Mouse (Mus musculus) embryonic facial prominence, embryonic 15.5 days (tissue): ENCODE results near the gene Hif3a. TPM values are rescaled to one million over a fixed set of nuclear protein-coding genes. Genes with fewer than 3 reads are reported as not detected.
"Not testable (repeated sequence)": the region's sequence is repeated elsewhere in the genome, so short reads cannot be mapped to it uniquely, and the experiment has no call there.

Experiments
- ATAC-seq: fragments of 200-750 bp; cut with Nextera tagmentation; 2 replicates; pipeline ENCODE4 v1.8.0; 2017; ENCODE audit warnings: low read depth, moderate TSS enrichment; ENCODE audit not compliant: insufficient number of reproducible peaks, low FRiP score, low TSS enrichment
- H3K27ac ChIP-seq: fragments of 300-500 bp; sonication (generic); replicated peaks from 2 replicates; pipeline ENCODE4 v1.5.1; 2015; ENCODE audit warnings: mild to moderate bottlenecking, inconsistent platforms
- H3K27me3 ChIP-seq: fragments of 300-500 bp; sonication (generic); 2 replicates; pipeline ENCODE4 v1.6.1; 2015; ENCODE audit warnings: inconsistent platforms
- H3K36me3 ChIP-seq: fragments of 300-500 bp; sonication (generic); 2 replicates; pipeline ENCODE4 v1.6.1; 2015; ENCODE audit warnings: mild to moderate bottlenecking, inconsistent platforms
- H3K4me1 ChIP-seq: fragments of 300-500 bp; sonication (generic); 2 replicates; pipeline ENCODE4 v1.6.1; 2015; ENCODE audit warnings: inconsistent platforms
- H3K4me2 ChIP-seq: fragments of 300-500 bp; sonication (generic); replicated peaks from 2 replicates; pipeline ENCODE4 v1.6.1; 2015; ENCODE audit warnings: mild to moderate bottlenecking, inconsistent platforms
- H3K4me3 ChIP-seq: fragments of 300-500 bp; sonication (generic); replicated peaks from 2 replicates; pipeline ENCODE4 v1.5.1; 2015; ENCODE audit warnings: mild to moderate bottlenecking, inconsistent platforms
- H3K9ac ChIP-seq: fragments of 300-500 bp; sonication (generic); 2 replicates; pipeline ENCODE4 v1.6.1; 2015; ENCODE audit warnings: inconsistent platforms
- H3K9me3 ChIP-seq: fragments of 300-500 bp; sonication (generic); replicated peaks from 2 replicates; pipeline ENCODE4 v1.6.1; 2016; ENCODE audit warnings: inconsistent platforms
- WGBS: fragments of 180-500 bp; shearing (Covaris S2); methylation state at CpG from one replicate; pipeline ENCODE4 v1.1.7; 2015; 5-methylcytosine and 5-hydroxymethylcytosine counted together
- polyA plus RNA-seq: library from polyadenylated mRNA; unstranded; fragments of >200 nt; fragmentation: Nextera tagmentation; extraction: Ambion mirVana; gene quantifications from 2 replicates; pipeline ENCODE4 v1.2.1, GENCODE M21; 2015

Gene Hif3a
- polyA plus RNA-seq, result 27.9 and 31.2 TPM in 2 replicates

GRCm38 (mm10) chr7:17062389-17062788 lies at the start of gene Hif3a:
Gene Hif3a (minus strand): TSS chr7:17062427.
- H3K36me3 ChIP-seq, result no peaks in the 10 kb centered on the region
- under 1% methylated on average over 15 of the region's 15 CpGs for WGBS
- peak within 1 kb of the TSS; percentile 69 for H3K4me2 ChIP-seq
- no peaks in the 10 kb centered on the region for H3K27me3 ChIP-seq
- no peaks in the 10 kb centered on the region for H3K9me3 ChIP-seq
- H3K27ac ChIP-seq, result peak within 1 kb of the TSS; percentile 97
- peaks cover 50% of the 10 kb centered on the region for H3K4me1 ChIP-seq
- H3K4me3 ChIP-seq, result peak within 1 kb of the TSS; percentile 66
- H3K9ac ChIP-seq, result peak within 1 kb of the TSS; percentile 45
- peak; percentile 84 for ATAC-seq

- H3K9me3 ChIP-seq, H3K36me3 ChIP-seq, H3K27me3 ChIP-seq, H3K9ac ChIP-seq, H3K4me1 ChIP-seq, H3K27ac ChIP-seq, H3K4me3 ChIP-seq, H3K4me2 ChIP-seq, ATAC-seq: not testable (repeated sequence)
- WGBS, result 89% methylated on average over 13 of the region's 13 CpGs
Measured at GRCm38 (mm10) chr7:17101631-17102030, 39.4 kb upstream of the Hif3a start.

DNA sequence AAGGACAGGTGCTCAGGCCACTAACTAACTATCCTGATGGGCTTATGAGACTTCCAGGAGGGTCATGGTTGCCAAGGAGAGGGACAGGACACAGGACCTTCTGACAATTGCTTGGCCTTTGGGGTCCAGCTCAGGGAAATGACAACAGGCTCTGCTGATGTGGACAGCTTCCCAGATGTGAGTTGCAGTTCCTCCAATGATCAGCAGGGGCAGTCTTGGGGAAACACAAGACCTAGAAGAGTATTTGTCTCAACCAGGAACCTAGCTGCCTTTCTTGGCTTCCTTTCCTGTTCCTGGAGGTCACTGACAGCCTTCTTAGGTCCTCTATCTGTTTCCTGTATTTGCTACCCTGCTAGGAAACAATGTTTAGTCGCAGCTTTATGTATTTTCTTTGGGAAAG lies 29.1 kb upstream of the Hif3a start:
- Histone ChIP-seq H3K27me3 (no peaks in the 10 kb centered on the region), H3K4me3 (no peak overlapping the region), H3K36me3 (no peaks in the 10 kb centered on the region), H3K4me1 (no peaks in the 10 kb centered on the region), H3K9me3 (no peaks in the 10 kb centered on the region), H3K27ac (no peak overlapping the region), H3K4me2 (no peak overlapping the region), H3K9ac (no peak overlapping the region)
- WGBS, result 8% methylated on average over 1 of the region's 1 CpGs
- no peak for ATAC-seq

GRCm38 (mm10) chr7:17090058-17090585 lies 27.9 kb upstream of the Hif3a start:
- no peak for ATAC-seq

GRCm38 (mm10) chr7:17087731-17088130 lies 25.5 kb upstream of the Hif3a start:
- no peak for ATAC-seq
- no peaks in the 10 kb centered on the region for H3K4me1 ChIP-seq
- 85% methylated on average over 3 of the region's 3 CpGs for WGBS

More at GRCm38 (mm10) chr7:17090058-17090585, 27.9 kb upstream of the Hif3a start:
- no peaks in the 10 kb centered on the region for H3K4me1 ChIP-seq
- no peak overlapping the region for H3K4me3 ChIP-seq
- H3K36me3 ChIP-seq, result no peaks in the 10 kb centered on the region
- no peaks in the 10 kb centered on the region for H3K27me3 ChIP-seq
- no peak overlapping the region for H3K27ac ChIP-seq
- no peak overlapping the region for H3K4me2 ChIP-seq
- no peak overlapping the region for H3K9ac ChIP-seq
- 58% methylated on average over 3 of the region's 3 CpGs for WGBS
- H3K9me3 ChIP-seq, result no peaks in the 10 kb centered on the region

GRCm38 (mm10) chr7:17082766-17083165 lies 20.5 kb upstream of the Hif3a start:
- no peak overlapping the region for H3K4me3 ChIP-seq
- H3K27me3 ChIP-seq, result no peaks in the 10 kb centered on the region
- no peak overlapping the region for H3K4me2 ChIP-seq
- no peak for ATAC-seq
- H3K4me1 ChIP-seq, result no peaks in the 10 kb centered on the region
- H3K9me3 ChIP-seq, result no peaks in the 10 kb centered on the region
- H3K27ac ChIP-seq, result no peak overlapping the region
- H3K36me3 ChIP-seq, result no peaks in the 10 kb centered on the region
- WGBS, result 71% methylated on average over 4 of the region's 4 CpGs
- H3K9ac ChIP-seq, result no peak overlapping the region

More at GRCm38 (mm10) chr7:17087731-17088130, 25.5 kb upstream of the Hif3a start:
- Histone ChIP-seq H3K27ac (no peak overlapping the region), H3K36me3 (no peaks in the 10 kb centered on the region), H3K4me3 (no peak overlapping the region), H3K9me3 (no peaks in the 10 kb centered on the region), H3K27me3 (no peaks in the 10 kb centered on the region), H3K4me2 (no peak overlapping the region), H3K9ac (no peak overlapping the region)

DNA sequence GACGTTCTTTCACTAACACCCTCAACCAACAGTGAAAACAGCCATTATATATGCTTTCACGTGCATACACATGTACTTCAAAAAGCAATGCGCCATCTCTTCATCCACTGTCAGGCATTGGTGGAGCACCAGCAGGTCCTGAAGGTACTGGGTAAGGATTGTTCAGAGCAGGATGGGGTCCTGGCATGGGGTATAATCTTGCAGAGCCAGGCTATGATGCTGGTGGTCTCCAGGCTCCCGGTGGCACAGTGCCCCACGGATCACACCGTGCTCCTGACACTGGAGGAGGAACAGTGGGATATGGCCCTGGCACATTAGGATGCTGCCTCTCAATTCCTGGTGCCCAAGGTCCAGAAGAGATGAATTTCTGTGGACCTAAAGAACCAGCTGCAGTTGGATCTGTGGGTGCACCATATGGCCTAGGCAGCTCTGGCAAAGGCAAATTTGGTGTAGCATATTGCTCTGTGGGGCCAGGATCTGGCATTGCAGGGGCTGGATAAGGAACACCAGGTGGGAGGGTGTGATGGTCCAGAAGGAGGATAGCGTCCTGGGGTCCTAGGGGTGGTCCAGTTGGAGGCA lies 15.9 kb upstream of the Hif3a start:
- ATAC-seq, result no peak
- 82% methylated on average over 7 of the region's 7 CpGs for WGBS
- Histone ChIP-seq H3K36me3 (no peaks in the 10 kb centered on the region), H3K4me2 (no peak overlapping the region), H3K4me3 (no peak overlapping the region), H3K9me3 (no peaks in the 10 kb centered on the region), H3K27me3 (no peaks in the 10 kb centered on the region), H3K27ac (no peak overlapping the region), H3K9ac (no peak overlapping the region), H3K4me1 (no peaks in the 10 kb centered on the region)

GRCm38 (mm10) chr7:17076542-17076941 lies 14.3 kb upstream of the Hif3a start:
- H3K36me3 ChIP-seq, result no peaks in the 10 kb centered on the region
- no peak for ATAC-seq
- WGBS, result 93% methylated on average over 1 of the region's 1 CpGs
- no peak overlapping the region for H3K4me3 ChIP-seq
- H3K4me2 ChIP-seq, result no peak overlapping the region
- no peaks in the 10 kb centered on the region for H3K9me3 ChIP-seq
- H3K27ac ChIP-seq, result no peak overlapping the region
- no peak overlapping the region for H3K9ac ChIP-seq
- H3K4me1 ChIP-seq, result no peaks in the 10 kb centered on the region
- no peaks in the 10 kb centered on the region for H3K27me3 ChIP-seq

- Histone ChIP-seq H3K4me1 (no peaks in the 10 kb centered on the region), H3K4me2 (no peak within 1 kb of the TSS), H3K9ac (no peak within 1 kb of the TSS), H3K9me3 (no peaks in the 10 kb centered on the region), H3K36me3 (no peaks in the 10 kb centered on the region), H3K27me3 (no peaks in the 10 kb centered on the region), H3K4me3 (no peak within 1 kb of the TSS), H3K27ac (no peak within 1 kb of the TSS)
- no peak for ATAC-seq
- WGBS, result 63% methylated on average over 23 of the region's 23 CpGs
Measured at GRCm38 (mm10) chr7:17073904-17074615, 11.8 kb upstream of the Hif3a start, which contains the start of gene Psg16. Gene Psg16 (plus strand): TSS chr7:17074040.

- Histone ChIP-seq H3K9ac (no peak overlapping the region), H3K4me1 (no peaks in the 10 kb centered on the region), H3K4me3 (no peak overlapping the region), H3K4me2 (no peak overlapping the region), H3K27me3 (no peaks in the 10 kb centered on the region), H3K27ac (no peak overlapping the region), H3K36me3 (no peaks in the 10 kb centered on the region), H3K9me3 (no peaks in the 10 kb centered on the region)
- no peak for ATAC-seq
- 61% methylated on average over 5 of the region's 5 CpGs for WGBS
Measured at GRCm38 (mm10) chr7:17073513-17073903, 11.3 kb upstream of the Hif3a start.

DNA sequence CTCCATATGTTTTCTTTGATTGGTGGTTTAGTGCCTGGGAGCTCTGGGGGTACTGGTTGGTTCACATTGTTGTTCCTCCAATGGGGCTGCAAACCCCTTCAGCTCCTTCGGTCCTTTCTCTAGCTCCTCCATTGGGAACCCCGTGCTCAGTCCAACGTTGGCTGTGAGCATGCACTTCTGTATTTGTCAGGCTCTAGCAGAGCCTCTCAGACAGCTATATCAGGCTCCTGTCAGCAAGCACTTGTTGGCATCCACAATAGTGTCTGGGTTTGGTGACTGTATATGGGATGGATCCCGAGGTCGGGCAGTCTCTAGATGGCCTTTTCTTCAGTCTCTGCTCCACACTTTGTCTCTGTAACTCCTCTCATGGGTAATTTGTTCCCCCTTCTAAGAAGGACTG lies 5.4 kb upstream of the Hif3a start:
- 68% methylated on average over 5 of the region's 5 CpGs for WGBS
- not testable (repeated sequence) for ATAC-seq

More for the DNA sequence above, 5.4 kb upstream of the Hif3a start:
- not testable (repeated sequence) for H3K36me3 ChIP-seq, H3K9me3 ChIP-seq, H3K4me3 ChIP-seq, H3K4me1 ChIP-seq, H3K4me2 ChIP-seq, H3K27ac ChIP-seq, H3K9ac ChIP-seq, H3K27me3 ChIP-seq
